Mouse (Mus musculus): ENCODE data around the gene Ctnnbip1.
A peak's percentile ranks its signal among the peaks of the same experiment; 100 is the strongest.
"Not testable (repeated sequence)": the region's sequence is repeated elsewhere in the genome, so short reads cannot be mapped to it uniquely, and the experiment has no call there.

Ctnnbip1 gene

GRCm38 (mm10) chr4:149586783-149587595 lies 69.0 kb downstream of the Ctnnbip1 start:
- no peak for DNase-seq (ENCODE audit: low spot score in 2 of 2)

DNA sequence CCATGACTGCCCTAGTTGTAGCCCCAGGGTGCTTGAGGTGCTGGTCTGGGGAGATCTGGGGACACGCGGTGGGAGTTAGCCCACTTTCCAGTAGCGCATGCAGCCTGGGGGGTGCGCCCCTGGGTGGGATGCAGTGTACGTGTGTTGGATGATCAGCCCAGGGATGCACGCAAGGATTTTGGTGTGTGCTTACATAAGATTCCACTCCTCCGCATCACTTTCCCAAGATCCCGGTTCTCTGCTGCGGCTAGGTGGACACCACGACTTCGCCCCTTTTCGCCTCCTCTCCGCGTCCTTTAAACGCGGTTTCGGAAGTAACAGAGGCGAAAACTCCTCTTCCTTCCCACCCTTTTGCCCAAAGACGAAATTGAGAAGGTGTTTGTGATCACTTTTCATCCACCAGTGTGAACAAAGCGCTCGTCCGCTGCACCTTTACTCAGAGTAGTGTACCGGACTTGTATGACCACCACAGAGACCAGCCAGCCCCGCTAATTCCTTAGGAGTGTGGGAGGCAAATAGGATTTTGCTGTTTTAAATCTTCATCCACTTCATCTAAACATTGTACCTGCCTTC lies 69.6 kb downstream of the Ctnnbip1 start:
- no peak for DNase-seq (ENCODE audit: low spot score in 2 of 2)

GRCm38 (mm10) chr4:149590200-149590599 lies 72.2 kb downstream of the Ctnnbip1 start:
- no peak for DNase-seq (ENCODE audit: low spot score in 2 of 2)

- DNase-seq (ENCODE audit: low spot score in 2 of 2) = no peak
Observed at GRCm38 (mm10) chr4:149591486-149591885, 73.5 kb downstream of the Ctnnbip1 start.

- no peak for DNase-seq (ENCODE audit: low spot score in 2 of 2)
Observed at GRCm38 (mm10) chr4:149594913-149595581, 77.0 kb downstream of the Ctnnbip1 start.

DNA sequence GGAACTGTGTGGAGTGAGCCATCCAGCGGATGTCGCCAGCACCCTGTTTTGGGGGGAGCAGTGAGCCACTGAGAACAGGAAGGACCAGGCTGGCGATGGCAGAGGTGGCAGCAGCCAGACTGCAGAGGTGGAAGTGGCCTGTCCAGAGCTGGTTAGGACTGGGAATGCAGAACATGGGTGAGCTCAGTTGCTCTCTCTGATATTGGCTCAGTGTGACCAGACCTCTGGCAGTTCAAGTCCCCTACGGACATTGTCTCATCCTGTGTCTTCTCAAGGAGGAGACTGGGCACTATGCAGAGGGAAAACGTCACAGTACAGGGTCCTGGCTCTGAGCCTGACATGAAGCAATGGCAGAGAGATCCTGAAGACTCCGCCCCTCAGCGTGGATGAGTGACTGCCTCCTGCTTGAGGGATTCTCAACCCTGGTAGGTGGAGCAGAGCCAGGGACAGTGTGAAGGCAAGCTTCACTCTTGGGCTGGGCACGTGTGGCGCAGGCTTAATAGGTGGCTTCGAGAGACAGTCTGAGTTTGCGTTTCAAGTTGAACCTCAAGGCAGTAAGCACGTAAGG lies 79.7 kb downstream of the Ctnnbip1 start:
- no peak for DNase-seq (ENCODE audit: low spot score in 2 of 2)

DNA sequence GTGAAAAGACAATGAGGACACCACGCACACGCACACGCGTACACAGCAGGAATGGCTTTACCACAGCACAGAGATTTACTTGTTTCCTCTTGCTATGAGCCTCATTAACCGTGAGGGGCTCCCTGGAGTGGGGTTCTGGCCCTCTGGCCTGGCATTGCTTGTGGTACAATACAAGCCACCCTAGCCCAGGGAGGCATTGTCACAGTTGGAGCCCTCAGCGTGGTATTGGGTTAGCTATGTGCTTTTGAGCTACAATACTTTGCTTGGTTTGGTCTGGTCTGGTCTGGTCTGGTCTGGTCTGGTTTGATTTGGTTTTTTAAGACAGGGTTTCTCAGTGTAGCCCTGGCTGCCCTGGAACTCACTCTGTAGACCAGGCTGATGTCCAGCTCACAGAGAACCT lies 81.5 kb downstream of the Ctnnbip1 start:
- no peak for DNase-seq (ENCODE audit: low spot score in 2 of 2)

GRCm38 (mm10) chr4:149600130-149600529 lies 82.1 kb downstream of the Ctnnbip1 start:
- no peak for DNase-seq (ENCODE audit: low spot score in 2 of 2)

- DNase-seq (ENCODE audit: low spot score in 2 of 2) = no peak
Observed at GRCm38 (mm10) chr4:149601484-149601883, 83.4 kb downstream of the Ctnnbip1 start.

GRCm38 (mm10) chr4:149602236-149602635 lies 84.2 kb downstream of the Ctnnbip1 start:
- no peak for DNase-seq (ENCODE audit: low spot score in 2 of 2)

GRCm38 (mm10) chr4:149603860-149604259 lies 85.8 kb downstream of the Ctnnbip1 start:
- no peak for DNase-seq (ENCODE audit: low spot score in 2 of 2)

GRCm38 (mm10) chr4:149604518-149604917 lies 86.5 kb downstream of the Ctnnbip1 start:
- no peak for DNase-seq (ENCODE audit: low spot score in 2 of 2)

DNA sequence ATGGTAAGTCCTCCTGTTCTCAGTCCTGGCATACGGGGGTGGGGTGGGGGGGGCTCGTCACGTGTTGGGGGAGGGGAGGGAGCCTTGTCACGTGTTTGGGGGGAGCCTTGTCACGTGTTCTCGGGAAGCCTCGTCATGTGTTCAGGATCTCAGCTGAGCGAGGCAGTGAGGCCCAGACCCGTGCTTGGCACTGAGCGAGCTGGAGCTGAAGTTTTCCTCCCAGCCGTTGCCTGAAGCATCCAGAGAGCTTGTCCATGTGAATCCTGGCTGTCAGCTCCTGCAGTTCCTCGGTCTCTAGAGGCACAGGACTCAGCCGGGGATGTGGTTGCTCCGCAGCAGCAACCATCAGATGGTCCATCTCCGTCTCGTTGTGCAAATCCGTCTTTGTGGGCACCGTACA lies 88.0 kb downstream of the Ctnnbip1 start:
- no peak for DNase-seq (ENCODE audit: low spot score in 2 of 2)

- no peak for DNase-seq (ENCODE audit: low spot score in 2 of 2)
Observed at GRCm38 (mm10) chr4:149606766-149607358, 88.8 kb downstream of the Ctnnbip1 start.

DNA sequence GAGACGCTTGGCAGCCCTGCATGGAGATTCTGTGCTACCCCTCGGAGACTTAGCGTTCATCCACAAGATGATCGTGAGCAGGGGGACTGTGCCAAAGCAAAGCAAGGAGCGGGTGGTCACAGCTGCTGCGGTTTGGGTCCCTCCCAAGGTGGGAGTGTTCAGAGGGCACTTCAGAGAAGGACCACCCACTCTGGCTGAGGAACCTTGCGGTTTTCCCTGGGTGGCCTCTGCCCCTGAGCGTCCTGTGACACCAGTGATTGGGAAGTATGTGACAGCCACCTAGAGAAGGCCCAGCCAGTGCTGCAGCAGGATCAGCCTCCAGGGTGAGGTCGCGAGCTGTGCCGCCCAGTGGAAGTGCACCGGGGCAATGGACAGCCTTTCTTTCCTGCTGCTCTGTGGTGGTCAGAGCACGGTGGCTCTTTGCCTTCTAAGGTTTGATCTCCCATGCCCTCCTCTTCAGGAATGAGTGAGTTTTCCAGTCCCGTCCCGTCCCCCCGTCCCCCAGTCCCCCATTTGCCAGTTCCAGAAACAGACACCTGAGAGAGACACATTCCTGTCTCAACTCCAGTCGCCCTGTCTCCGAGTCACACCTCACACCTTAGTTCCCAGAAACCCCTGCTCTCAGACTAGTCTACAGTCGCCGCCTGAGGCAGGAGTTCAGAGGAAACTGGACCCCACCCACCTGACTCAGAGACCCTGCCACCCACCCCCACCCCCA lies 89.7 kb downstream of the Ctnnbip1 start:
- no peak for DNase-seq (ENCODE audit: low spot score in 2 of 2)

DNA sequence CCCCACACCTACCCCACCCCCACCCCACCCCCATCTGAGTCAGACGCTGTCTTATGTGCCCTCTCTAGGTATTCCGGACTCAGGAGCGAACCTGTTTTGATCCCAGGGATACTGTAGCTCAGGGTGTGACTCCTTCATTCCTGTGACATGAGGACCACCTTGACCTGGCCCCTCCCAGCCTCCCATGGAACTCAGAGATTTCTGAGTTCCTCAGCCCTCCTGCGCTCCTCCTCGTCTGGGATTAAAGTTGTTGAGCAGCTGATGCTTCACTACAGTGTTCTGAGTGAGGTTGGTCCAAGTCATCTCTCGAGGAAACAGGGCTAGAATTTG lies 90.2 kb downstream of the Ctnnbip1 start:
- no peak for DNase-seq (ENCODE audit: low spot score in 2 of 2)

- no peak for DNase-seq (ENCODE audit: low spot score in 2 of 2)
Observed at GRCm38 (mm10) chr4:149609256-149610025, 91.4 kb downstream of the Ctnnbip1 start.

DNA sequence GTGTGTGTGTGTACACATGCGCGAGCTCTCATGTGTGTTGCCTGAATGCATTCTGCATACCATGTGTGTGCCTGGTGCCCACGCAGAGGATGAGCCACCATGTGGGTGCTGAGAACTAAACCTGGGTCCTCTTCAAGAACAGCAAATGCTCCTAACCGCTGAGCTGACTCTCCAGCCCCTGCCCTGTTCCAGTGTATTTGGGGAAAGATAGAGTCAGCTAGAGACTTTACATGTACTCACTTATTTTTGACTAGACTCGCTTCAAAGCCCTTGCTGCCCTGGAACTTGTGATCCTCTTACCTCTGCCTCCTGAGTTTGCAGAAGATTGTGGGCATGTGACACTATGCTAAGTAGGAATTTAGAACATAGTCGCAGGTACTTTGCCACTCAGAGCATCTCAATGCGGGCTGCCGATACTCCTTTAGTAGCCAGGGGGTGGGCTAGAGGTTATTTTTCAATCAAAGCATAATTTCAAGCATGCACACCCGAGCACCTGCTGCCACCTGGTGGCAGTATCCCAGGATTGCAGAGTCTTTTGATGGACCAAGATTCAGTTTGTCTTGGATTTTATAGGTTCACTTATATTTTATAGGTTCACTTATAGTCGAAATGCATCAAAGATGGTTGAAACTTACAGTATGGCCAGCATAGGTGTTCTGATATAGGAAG lies 93.5 kb downstream of the Ctnnbip1 start:
- DNase-seq (ENCODE audit: low spot score in 2 of 2) = peak in 1 of 2 experiments; percentile 21

GRCm38 (mm10) chr4:149613497-149613896 lies 95.5 kb downstream of the Ctnnbip1 start:
- DNase-seq (ENCODE audit: low spot score in 2 of 2) = not testable (repeated sequence)

- DNase-seq (ENCODE audit: low spot score in 2 of 2) = no peak
Observed at GRCm38 (mm10) chr4:149614869-149615268, 96.8 kb downstream of the Ctnnbip1 start.

All from spleen, postnatal 14 days (tissue).